Mouse (Mus musculus): Measurements from ENCODE around the gene Hspa12a.
A peak's percentile ranks its signal among the peaks of the same experiment; 100 is the strongest.

The Hspa12a gene

GRCm38 (mm10) chr19:58818571-58819415 is 124.7 kb downstream of the Hspa12a start:
- peak; percentile 13 for DNase-seq

- DNase-seq, result no peak
Measured at GRCm38 (mm10) chr19:58817398-58817797, 126.1 kb downstream of the Hspa12a start.

GRCm38 (mm10) chr19:58816453-58817041 is 126.9 kb downstream of the Hspa12a start:
- no peak for DNase-seq

DNA sequence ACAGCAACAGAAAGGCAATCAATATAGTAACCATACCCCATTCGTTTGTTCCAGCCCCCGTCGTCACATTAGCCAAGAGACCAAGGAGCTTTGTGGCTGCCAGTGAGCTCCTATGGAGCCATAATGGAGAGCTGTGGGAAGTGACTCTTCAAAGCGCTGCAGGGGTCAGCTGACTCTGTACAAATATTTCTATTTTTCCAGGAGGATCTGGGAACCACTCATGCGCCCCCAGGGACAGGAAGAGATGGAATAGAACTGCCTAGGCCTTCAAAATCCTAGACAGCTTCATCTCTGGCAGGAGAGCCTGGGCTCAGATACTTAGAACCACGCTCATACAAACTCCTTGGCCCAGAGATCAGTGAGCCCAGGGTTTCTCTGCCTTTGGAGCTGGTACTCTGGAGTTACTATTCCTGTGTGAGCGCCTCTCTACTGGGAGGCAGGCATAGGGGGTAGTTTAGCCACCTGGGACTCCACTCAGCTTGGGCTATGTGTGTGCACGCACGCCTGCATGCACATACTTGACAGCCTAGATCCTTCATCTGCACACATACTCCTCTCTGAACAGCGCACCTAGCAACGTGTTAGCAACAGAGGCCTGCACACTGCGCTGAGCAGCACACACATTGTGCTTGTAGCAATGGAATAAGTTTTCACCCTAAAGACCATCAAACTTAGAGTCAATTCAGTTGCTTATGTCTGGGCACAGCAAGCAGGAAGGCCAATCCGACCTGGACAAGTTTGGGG is 128.1 kb downstream of the Hspa12a start:
- no peak for DNase-seq

- no peak for DNase-seq
Measured at GRCm38 (mm10) chr19:58810536-58810935, 132.9 kb downstream of the Hspa12a start.

DNA sequence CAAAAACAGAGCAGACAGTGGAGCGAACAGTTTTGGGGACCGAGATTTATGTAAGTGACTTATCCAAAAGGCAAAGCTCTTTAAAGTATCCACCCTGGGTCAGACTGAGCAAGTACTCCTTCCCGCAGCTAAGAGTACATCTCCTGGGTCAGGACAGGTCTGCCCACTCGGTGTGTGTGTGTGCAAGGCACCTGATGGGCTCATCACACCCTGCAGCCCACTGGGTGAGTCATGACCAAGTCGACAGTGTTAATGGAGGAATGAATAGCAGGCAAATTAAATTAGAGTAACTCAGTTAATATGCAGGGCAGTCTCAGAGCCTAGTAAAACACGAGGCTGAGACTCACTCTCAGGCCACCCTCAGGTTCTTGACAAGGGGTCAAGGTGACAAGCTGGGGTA is 134.6 kb downstream of the Hspa12a start:
- DNase-seq, result no peak

DNA sequence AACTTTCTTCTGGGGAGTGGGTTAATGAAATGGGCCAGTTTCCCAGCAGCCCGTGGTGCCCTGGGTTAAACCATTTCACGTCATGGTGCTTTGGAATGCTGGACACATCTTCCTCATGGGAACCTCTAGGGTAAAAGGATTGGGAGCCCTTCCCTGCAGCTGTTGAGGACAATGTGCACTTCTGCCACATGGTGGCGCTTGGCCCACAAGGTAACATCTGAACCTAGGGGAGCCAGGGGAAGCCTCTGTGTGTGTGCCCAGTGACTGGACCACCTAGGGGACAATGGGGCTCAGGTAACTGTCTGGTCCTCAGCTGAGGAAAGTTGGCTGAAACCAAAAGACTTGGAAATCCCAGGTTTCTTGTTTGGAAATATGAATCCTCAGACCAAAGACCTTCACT is 137.1 kb downstream of the Hspa12a start:
- DNase-seq, result peak; percentile 37

- DNase-seq, result no peak
Measured at GRCm38 (mm10) chr19:58805191-58805779, 138.2 kb downstream of the Hspa12a start.

DNA sequence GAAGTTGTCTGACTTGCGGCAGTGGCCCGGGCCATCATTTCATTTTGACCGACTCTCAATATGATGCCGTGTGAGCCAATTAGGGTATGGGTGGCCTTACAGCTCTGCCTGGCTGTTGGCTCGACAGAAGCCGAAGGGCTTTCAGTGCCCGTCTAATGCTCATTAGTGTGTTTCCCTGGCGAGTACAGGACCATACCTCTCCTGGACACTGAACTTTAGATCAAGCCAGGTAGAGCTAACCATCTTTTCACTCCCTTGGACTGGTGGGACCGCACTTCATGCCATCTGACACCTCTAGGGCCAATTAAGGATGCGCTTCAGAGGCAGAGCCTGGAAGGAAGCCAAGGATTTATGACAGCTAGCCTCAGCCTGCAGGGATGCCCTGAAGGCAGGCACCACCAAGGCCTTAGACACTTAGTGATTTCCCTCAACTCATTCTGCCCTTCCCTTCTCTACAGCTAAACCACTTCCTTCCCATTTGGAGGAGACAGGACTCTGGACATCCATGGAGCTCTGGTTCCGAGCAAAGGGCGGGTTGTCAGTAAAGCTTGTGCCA is 148.3 kb downstream of the Hspa12a start:
- DNase-seq, result no peak

DNA sequence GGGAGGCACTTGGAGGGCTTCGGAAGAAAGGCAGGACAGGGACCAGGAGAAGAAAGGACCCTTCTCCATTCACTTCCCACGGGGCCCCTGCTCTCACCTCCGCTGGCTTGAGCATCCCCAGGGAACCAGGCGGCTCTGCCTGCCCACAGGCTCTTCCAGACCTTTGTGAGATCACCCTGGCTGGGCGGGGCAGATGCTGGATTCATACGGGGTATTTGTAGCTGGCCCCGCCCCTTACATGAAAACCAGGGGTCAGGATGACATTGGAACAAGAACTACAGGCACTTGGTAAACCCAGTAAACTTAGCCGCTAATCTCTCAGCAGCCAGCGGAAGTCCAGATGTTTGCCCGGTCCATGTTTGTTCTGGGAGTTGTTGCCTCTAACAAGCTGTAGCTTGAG is 149.2 kb downstream of the Hspa12a start, which contains the start of gene 1700019N19Rik:
Gene 1700019N19Rik, minus strand, starts transcription at position 178 of the 400 bp plus-strand sequence.
- no peak for DNase-seq

DNA sequence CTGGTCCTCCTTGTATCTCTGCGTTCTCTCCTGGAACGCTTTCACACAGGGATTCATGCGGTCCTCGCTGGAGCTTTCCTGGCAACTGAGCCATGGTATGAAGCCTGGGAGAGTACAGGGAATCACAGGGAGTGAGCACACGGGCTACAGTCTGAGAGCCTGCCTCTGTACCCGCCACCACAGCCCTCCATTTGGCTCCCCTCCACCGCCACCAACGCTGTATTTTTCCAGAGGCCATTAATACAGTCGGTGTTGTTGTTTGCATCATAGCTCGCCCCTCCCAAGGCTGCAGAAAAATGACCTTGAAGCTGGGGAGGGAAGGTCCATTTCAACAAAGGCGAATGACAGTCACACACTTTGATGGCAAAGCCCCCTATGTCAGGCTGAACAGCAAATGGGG is 154.3 kb downstream of the Hspa12a start:
- DNase-seq, result no peak

- no peak for DNase-seq
Measured at GRCm38 (mm10) chr19:58783938-58784337, 159.5 kb downstream of the Hspa12a start.

DNA sequence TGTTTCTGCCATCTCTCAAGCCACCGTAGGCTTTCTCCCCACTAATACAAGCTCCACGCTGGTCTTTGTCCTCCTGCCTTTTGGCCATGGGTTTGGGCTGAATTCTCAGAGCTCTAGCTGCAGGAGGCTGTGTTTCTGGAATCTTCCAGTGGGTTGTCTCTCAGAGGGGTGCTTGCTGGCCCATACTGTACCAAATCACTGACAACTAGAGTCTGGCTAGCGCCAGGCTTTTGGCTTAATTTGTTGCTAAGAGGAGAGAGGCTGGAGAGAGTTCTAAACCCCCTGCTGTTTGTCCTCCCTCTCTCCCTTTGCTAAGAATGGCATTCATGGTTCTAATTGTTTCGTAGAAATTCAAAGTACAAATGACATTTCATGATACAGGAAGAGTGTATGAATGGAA is 161.9 kb downstream of the Hspa12a start:
- no peak for DNase-seq

DNA sequence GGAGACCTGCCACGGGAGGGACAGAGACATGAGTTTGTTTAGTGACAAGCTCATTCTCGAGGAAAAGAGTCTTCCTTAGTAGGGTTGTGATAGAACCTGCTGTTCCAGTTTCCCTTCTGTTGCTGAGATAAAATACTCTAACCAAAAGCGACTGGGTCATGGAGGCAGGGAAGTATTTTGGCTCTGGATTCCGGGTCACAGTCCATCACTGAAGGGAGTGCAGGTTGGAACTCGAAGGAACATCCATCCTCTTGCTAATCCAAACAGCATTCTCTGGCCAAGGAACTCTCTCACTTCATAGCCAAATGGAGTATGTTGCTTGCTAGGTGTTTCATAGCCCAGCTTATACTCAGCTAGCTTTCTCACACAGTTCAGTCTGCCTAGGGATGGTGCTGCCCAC is 167.0 kb downstream of the Hspa12a start:
- DNase-seq, result no peak

- DNase-seq, result no peak
Measured at GRCm38 (mm10) chr19:58767329-58767728, 176.1 kb downstream of the Hspa12a start.

- no peak for DNase-seq
Measured at GRCm38 (mm10) chr19:58762848-58763541, 180.5 kb downstream of the Hspa12a start.

- no peak for DNase-seq
Measured at GRCm38 (mm10) chr19:58762316-58762715, 181.1 kb downstream of the Hspa12a start.

- DNase-seq, result no peak
Measured at GRCm38 (mm10) chr19:58759423-58759822, 184.0 kb downstream of the Hspa12a start, which contains the start of gene Pnliprp2. Gene Pnliprp2 (plus strand): TSS chr19:58759719.

DNA sequence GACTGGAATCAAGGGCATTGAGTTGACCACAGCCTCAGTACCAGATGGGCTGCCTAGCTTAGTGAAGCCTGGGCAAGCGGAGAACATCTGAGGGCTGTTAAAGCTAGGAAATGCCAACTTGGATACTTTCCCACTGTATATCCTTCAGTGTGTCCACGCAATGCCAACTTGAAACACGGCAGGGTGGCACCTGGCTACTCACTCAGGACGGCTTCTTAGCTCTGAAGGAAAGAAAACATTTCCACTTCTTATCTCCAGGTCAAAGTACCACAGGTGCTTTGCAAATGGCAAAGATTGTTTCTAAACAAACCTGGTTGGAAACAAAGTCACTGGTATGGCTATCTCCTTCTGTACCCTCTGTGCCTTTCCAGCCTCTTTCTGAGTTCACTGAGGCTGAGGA is 184.6 kb downstream of the Hspa12a start:
- DNase-seq, result no peak

GRCm38 (mm10) chr19:58751504-58751903 is 191.9 kb downstream of the Hspa12a start:
- no peak for DNase-seq

DNA sequence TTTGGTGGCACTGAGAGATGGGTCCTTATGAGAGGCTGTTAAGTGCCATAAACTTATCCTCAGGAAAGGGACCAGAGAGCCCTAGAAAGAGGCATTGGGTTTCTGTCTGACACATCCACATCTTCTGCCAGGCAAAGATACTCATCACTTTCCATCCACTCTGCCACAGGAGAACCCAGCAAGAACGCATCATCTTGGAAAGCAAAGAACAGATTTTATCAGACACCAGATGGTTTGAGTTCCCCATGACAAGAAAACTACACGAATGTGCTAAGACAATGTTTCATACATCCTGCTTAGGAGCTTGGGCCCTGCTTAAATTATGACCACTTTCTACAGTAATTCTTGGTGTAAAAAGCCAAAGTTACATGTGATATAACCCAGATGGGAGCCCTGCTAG is 192.6 kb downstream of the Hspa12a start:
- DNase-seq, result no peak

- no peak for DNase-seq
Measured at GRCm38 (mm10) chr19:58747498-58748000, 195.9 kb downstream of the Hspa12a start.
